Mouse (Mus musculus) urinary bladder, postnatal 10 days (tissue): ENCODE data around the gene Pstk.
A peak's percentile ranks its signal among the peaks of the same experiment; 100 is the strongest.
"Not testable (repeated sequence)": the region's sequence is repeated elsewhere in the genome, so short reads cannot be mapped to it uniquely, and the experiment has no call there.

Source experiments
- DNase-seq: peaks from one replicate; pipeline ENCODE4 v3.0.0; 2022; ENCODE audit warnings: low spot score

The Pstk gene

DNA sequence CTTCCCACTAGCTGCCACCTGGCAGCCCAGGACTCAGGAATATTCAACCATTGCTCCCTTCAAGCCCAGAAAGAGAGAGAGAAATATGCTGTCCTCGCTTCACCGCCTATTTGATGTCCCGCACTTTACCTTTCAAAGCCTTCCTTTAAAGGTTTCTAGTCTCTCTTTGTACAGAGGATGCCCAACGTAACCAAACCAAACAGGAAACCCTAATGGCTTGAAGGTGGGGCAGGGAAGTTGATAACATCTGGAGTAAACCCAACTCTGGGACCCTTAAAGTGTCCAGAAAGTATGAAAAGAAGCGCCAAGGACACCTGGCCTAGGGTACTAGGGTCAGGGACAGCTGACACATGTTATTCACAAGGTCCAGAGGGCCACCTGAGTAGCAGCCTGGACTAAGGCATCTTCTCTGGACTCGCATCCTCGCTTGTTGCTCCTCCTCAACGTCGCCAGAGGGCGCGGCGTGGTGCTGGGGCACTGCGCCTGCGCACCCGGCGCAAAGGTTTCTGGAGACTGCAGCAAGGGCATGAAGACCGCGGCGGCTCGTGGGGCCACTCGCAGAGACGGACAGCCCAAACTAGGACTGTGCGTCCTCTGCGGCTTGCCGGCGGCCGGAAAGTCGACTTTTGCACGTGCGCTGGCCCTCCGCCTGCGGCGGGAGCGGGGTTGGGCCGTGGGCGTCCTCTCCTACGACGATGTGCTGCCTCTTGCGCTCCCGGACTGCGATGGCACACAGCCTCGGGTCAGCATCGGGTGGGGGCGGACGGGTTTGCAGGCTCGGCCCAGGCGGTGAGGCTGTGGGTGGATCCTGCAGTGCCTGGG is at the start of gene Pstk:
TSS of gene Pstk (plus strand) at position 494 of the 822 bp plus-strand sequence.
- DNase-seq, result peak; percentile 44

DNA sequence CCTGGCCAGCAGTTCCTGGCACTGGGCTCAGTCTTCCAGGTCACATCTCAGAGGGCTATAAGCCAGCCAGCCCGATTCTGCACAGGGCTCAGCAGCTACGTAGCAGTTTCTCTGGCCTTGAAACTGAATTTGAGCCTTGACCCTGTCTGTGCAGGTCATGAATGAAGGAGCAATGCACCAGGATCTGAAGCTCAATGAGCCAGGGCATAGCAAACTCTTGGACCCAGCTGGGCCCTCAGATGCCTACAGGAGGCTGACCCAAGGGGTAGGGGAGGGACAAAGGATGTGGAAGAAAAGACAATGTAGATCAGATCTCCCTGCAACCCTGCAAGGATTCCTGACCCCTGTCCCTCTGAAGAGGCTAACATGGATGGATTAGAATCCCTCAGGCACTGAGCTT is 48.7 kb upstream of the Pstk start, which contains the start of gene Cuzd1:
TSS of gene Cuzd1 (minus strand) at position 101 of the 400 bp plus-strand sequence.
- no peak for DNase-seq

DNA sequence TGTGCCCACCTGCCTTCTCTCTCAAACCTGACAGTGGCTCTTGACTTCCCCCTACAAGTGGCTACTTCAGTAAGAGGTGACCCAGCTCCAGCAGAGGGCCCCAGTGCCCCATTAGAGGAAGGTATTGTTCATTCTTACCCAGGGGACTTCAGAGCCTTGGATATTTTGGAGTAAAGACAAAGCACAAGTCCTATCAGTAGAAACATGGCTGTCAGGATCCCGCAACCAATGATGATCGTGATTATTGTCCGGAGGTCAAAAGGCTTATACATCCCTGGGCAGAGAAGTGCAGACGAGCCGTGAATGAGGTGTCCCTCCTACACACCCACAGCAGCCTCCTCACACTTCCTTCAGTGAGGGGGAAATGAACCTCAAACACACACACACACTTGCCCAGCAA is 43.9 kb upstream of the Pstk start:
- no peak for DNase-seq

DNA sequence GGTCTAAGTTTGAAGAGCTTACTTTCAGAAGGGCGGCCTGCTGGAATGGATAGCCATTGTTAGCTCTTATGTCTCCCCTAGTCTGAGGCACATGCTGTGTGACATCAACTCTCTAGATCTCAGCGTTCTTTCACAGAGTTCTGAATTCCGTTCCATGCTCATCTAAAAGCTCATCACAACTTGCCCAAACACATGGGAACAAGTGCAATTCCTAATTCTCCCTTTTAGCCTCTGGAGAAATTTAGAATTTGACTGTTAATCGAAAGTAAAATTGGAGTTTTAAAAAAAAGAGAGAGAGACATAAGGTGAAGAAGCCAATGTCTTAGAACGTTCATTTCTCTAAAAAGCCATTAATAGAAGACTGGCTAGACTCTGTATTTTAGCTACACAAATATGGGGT is 41.5 kb upstream of the Pstk start, which contains the start of gene Fam24b:
TSS of gene Fam24b (minus strand) at position 101 of the 400 bp plus-strand sequence.
- no peak for DNase-seq

DNA sequence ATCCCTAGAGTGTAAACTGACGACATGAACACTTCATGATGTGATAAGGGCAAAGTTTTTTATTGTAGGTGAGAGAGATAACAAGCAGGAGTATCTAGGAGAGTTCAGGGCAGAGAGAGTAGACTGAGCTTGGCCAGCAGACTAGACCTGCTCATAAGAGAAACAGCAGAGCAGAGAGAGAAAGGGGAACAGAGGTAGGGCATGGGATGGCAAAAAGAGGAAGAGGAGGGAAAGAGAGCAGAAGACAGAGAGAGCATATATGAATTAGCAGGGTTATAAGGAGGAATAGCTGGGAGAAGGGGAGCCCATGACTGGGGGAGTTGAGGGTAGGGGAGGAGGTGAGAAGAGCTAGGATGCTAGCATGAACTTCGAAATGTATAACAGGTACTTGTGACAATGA is 39.3 kb upstream of the Pstk start:
- DNase-seq, result no peak

DNA sequence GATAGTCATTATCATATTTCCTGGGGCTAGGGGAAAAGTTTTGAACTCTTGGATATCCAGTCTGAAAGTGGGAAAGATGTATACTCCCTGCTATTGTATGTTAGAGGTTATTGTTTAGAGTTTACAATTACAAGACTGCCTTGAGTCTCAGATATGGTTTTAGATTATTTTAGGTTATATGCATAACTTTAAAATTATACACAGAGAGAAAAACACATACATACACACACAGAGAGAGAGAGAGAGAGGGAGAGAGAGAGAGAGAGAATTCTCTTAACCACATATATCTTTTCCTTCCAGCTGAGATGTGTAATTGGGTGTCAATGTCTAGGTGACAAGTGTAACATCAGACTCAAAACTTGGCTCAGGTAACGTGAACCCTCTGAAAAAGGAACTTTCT is 37.4 kb upstream of the Pstk start, which contains the start of gene Fam24a:
TSS of gene Fam24a (plus strand) at position 301 of the 400 bp plus-strand sequence.
- no peak for DNase-seq

DNA sequence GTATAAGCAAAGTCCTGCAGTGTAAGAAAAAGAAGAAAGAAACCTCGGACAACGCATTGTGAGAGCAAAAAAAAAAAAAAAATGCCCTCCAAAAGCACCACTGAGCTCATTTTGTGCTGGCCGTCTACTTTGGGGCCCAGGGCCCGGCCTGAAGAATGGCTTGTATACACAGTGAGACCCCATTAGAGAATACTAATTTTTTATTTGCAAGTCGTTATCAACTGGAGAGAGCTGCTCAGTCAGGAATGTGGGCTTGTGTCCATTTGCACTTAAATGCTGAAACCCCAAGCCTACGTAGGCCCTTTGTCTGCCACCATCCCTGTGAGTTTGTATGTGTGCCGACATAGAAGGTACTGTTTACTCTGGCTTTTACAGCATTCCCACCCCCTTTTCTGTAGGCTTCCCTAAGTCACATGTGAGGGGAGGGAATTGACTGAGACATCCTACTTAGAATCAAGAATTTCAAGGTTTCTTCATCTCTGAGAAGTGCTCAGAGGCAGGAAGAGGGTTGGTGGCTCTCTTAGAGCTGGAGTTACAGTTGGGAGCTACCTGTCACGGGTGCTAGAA is 33.4 kb upstream of the Pstk start:
- DNase-seq, result no peak

DNA sequence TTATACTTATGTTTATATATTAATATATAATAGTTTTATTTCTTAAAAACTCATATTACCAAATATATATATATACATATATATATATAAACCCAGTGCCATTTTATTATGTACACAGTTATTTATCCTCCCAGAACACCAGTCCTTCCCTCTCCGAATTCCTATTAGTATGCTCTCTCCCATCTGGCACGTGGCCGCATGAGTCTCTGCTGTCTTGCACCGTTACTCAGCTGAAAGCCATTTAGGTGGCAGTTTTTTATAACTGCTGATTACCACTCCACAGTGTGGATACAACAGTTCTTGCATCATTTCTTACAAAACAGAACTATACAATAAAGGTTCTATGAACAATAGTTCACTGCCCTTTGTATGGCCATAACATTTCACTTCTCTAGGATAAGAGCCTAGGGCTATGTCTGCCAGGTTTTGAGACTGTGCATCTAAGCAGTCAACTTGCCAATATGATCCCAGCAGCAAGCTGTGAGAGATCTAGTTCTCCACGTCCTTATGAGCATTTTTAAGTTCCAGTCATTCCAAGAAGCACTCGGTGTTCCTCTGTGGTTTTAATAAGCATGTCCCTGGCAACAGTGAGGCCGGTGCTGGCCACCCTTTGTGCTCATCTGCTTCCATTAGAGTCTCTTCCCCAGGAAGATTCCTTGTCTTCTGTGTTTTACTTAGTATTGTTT is 24.9 kb upstream of the Pstk start:
- no peak for DNase-seq

DNA sequence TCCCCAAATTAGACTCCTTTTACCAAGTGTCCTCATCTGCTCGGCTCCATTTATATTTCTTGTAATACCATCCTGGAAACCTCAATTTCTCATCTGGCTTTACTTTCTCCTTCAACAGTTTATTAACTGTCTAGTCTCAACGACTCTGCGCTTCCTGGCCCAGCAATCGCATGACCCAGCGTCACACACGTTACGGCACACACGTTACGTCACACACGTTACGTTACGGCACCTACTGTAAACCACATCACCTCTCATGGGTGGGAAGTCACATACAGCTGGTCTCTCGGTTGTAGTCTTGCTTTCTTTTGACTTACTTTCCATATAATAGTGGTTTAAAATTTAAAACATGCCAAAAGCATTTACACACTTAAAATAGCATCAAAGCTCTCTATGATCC is 14.8 kb upstream of the Pstk start:
- no peak for DNase-seq

DNA sequence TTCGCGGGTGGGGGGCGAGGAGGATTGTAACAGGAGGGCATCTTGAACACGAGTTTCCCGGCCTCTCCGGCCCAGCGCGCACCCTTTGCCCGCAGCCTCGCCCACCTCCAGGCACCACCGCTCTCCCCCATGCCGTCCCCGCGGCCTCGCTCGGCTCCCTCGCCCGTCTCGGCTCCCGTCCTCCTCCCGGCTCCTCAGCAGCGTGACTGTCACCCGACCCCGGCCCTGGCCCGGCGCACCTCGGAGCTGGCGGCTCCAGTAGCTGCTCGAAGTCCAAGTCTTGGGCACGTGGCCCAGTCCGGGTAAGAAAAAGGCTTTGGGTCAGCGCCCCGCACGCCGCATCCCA is 8.7 kb upstream of the Pstk start:
- DNase-seq, result peak; percentile 14

DNA sequence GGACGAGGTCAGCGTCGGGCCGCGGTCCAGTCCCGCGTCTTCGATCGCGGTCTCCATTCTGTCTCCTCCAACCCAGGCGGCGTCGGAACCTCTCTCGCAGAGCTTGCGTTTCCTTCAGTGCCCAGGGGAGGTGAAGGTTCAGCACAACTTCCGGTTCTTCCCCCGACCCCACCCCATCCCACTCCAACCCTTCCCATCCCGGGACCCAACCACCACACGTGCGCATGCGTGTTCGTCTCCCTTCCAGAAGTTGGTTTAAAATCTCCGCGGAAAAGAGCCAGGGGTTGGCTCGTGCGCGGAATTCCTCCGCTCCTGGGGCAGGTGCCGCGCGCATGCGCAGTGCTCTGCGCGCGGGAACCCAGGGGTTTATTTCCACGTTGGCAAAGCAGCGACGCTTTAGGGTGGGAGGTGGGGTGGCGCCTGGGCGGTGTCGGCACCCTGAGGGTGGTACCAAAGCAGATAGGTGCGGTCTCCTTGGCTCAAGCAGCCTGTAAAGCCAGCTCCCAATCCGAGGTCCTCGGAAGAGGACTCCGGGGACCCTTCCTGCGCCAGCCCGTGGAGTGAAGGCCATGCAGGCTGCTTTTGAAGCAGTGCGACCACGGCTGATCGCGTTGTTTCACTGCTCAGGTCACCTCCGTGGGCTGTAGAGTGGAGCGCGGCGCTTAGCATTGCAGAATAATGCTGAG is 8.2 kb upstream of the Pstk start, which contains the start of gene 2310057M21Rik:
TSS of gene 2310057M21Rik (minus strand) at position 145 of the 686 bp plus-strand sequence.
- peak; percentile 76 for DNase-seq

DNA sequence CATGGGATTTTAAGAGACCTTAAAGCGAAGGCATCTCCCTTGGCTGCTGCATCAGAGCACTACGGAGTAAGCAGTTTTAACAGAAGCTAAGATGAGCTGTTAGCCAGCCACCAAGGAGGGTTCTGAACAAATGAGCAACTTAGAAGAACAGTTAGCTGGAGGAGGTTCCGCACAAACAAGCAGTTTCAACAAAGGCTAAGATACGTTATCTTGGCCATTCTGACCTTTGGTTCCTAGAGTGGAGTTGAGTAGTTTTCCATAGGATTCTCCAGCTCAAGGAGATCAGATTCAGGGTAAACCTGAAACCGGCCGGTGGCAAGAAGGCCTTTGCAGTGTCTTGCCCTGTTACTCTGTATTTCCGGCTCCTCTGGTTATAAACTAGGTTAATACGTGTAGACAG is 6.8 kb upstream of the Pstk start:
- DNase-seq, result no peak

DNA sequence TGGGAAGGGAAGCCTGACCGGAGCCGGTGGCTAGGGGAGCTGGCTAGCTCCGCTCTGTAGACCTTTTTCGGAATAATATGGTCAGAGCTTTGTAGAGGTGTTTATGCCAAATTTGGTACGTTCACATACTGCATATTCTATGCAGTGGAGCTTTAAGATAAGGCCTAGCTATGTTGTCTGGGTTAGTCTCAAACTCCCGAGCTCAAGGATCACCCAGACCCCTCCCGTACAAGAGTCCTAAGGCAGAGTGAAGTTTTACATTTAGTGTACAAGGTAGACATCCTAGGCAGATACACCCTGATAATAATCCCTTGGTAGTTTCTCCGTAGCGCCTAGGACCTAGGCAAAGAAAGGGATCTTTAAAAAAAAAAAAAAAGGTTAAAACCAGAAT is 524 bp downstream of the Pstk start:
- no peak for DNase-seq

DNA sequence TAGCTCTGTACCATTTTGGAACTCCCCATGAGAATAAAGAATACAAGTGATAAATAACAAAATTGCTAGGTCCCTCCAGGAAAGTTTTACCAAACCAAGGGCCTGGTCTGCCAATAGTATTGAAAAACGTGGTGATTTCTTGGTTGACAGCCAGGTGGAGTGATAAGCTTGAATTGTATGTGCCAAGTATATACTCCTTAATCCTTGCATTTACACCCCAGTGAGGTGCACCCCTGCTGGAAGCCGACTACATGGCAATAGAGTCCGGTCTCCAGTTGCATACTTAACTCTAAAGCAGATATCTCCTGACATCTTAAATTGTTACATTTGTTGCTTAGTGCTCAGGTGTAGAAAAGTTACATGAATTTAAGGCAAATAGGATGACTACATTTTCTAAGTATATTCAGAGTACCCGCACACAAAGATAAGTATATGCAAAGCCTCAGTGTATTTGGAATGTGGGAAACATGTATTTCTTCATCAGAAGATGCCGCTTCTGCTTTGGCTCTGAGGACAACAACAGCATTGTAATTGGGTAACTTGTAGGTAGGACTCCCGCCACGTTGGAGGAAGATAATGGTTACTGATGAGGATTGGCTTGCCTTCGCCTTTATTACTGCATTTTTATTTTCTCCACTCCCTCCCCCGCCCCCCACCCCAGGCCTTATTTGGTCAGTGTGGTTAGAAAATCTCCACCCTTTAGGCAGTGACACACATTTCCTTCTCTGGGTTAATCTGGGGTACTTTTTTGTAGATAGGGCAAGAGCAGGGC is 1.1 kb downstream of the Pstk start:
- no peak for DNase-seq

DNA sequence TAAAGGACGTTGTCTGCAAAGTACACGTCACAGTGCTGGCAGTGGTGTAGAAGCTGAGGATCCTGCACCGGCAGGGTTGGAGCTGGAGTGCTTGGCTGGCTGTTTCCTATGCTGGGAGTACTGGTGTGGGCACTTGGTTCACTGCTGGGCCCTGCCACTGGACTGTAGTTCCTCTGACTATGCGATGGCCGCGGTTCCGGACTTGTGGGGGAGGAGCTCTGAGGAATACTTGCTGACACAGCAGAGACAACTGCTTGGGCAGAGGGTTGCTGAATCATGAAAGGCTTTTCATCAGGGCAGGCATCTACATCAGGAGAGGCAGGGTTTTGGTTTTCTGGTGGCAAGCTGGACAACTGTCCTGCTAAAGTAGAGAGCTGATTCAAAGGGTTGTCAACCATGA is 20.8 kb downstream of the Pstk start:
- not testable (repeated sequence) for DNase-seq

DNA sequence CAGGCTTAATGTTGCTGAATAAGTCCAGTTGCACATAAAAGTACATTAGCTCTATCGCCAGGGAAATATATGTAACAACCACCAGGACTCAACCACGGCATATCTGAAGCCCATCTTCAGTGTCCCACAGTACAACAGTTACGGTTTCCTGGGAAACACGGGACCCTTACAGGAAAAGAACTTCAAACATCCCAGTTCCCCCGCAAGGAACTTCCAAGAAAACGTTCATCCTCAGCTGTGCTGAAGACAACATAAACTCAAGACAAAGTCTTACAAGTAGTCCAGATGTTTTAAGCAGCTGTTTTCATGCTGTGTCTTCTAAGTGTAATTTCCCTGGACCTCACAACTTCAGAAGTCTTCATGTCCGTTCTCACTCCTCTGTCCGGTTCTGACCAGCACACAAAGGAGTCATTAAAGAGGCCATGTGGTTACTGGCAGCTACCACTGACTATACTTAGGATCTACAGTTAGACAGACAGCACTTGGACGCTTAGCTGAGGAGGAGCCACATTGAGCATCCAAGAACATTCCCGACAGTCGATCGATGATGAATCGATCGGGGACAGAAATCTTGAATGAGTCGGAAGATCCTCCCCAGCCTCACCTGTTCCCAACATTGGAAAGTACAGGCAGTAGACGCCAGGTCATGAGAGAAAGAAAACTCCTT is 38.5 kb downstream of the Pstk start:
- no peak for DNase-seq

DNA sequence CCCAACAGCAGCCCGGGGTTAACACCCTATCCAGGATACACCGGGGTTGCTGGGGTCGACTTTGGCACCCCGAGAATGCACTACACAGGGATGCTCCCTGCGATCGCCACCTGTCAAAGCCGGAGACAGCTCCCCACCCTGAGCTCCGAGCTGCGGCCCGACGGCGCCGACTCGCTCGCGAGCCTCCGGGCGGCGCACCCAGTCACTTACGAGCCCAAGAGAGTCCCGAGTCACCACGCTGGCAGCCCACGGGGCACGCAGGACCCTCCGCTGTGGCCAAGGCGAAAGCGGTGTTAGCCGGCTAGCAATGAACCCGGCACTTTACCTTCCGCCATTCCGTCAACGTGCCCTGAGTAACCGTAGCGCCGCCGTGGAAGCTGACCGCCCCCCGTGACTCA is 39.0 kb downstream of the Pstk start:
- DNase-seq, result no peak

DNA sequence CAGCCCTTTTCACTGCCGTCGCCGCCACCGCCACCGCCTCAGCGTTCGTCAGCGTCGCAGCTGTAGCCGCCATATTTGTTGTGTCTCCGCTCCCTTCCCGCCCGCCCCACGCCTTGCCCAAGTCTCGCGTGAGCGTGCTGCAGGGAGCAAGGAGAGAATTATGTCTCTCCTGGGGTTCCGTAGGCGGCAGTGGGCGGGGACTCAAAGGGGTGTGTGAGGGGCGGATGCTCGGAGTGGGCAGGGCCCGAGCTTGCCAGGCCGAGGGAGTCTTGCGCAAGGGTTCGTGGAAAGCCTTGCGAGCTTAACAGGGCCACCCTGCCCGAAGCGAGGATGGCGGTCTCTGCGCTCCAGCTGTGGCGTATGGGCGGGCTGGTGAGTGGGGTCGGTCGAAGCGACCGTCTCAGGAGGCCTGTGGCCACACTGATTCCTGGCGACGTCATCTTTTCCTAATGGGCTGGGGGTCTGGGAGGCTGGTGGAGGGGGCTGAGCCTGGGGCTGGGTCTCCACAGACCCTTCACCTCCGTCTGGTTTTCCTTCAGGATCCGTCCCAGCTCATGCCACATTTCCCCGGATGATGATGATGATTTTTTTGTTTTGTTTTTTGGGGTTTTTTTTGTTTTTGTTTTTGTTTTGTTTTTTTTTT is 39.6 kb downstream of the Pstk start, which contains the start of the genes Ikzf5 and Acadsb:
TSS of gene Ikzf5 (minus strand) at position 106 of the 643 bp plus-strand sequence.
TSS of gene Acadsb (plus strand) at position 186 of the 643 bp plus-strand sequence.
- DNase-seq, result peak; percentile 96

DNA sequence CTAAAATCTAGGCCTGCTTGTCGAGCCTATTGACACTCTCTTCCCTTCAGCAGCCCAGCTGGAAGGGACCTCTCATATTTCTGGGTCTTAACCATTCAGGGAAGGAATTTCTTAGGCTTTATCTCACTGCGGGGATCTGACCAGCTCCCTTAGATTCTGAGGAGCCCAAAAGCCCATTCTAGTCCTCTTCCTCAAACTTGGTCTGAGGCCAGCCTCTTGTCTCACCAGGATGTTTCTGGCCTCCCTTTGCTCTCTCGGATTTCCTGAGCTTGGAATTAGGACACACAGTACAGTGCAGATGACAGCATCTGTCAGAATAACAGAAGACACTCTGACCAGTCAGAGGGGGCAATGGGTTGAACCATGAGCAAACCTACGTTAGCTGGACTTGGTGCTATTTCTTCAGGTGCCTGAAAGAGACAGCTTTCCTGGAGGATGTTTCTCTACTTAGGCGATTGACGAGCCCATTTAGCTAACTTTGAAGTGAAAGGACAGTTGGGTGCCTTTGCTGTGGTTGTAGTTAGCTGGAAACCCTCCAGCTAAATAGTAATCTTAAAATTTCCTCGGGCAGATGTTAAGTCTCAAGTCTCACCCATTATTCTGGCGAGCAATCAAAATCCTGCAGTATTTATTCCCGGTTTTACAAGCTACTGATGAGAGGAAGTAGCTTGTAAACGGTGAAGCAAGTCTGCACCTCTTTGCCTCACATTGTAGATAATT is 40.4 kb downstream of the Pstk start:
- no peak for DNase-seq

DNA sequence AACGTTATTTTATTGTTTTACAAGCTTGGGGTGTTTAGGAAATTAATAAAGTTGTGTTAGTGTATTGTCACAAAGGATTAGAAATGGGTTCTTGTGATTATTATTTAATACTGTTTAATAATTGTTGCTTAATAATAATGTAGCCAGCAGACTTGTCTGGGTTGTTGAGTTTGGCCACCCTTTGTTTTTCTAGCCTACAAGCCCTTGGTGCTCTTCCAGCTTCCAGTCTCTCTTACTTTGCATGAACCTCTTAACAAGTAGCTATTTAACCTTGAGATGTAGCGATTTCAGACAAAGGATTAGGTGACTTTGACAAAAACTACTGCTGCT is 41.0 kb downstream of the Pstk start:
- no peak for DNase-seq
